Mouse (Mus musculus) G1E (cell line): ENCODE measurements around the gene Frmd5. TPM values are rescaled to one million over a fixed set of nuclear protein-coding genes. Genes with fewer than 3 reads are reported as not detected.

Experiments used
- ATAC-seq: 2 replicates; pipeline ENCODE4 v1.8.0; 2016; ENCODE audit warnings: mild to moderate bottlenecking; ENCODE audit not compliant: insufficient number of reproducible peaks, poor library complexity, low FRiP score, severe bottlenecking; ENCODE audit errors: extremely low read depth
- DNase-seq: peaks from one replicate; pipeline ENCODE4 v3.0.0; 2012; ENCODE audit warnings: low spot score
- H3K27me3 ChIP-seq: 2 replicates; pipeline ENCODE4 v1.6.1; 2012; ENCODE audit warnings: mild to moderate bottlenecking, low read length, inconsistent platforms; ENCODE audit not compliant: insufficient read depth
- H3K36me3 ChIP-seq: replicated peaks from 2 replicates; pipeline ENCODE3; 2012; ENCODE audit warnings: mild to moderate bottlenecking, inconsistent platforms
- H3K4me1 ChIP-seq: 2 replicates; pipeline ENCODE4 v1.6.1; 2012; ENCODE audit warnings: low read depth, low read length, inconsistent platforms, mixed read lengths; ENCODE audit not compliant: insufficient read depth
- H3K4me3 ChIP-seq: 2 replicates; pipeline ENCODE4 v1.5.1; 2012; ENCODE audit warnings: low read depth, mild to moderate bottlenecking, inconsistent platforms, low read length, moderate library complexity, mixed read lengths
- H3K9me3 ChIP-seq: replicated peaks from 2 replicates; pipeline ENCODE4 v1.6.1; 2012; ENCODE audit warnings: inconsistent platforms
- CTCF ChIP-seq: IDR thresholded peaks from 2 replicates; pipeline ENCODE4 v1.5.1; 2012; ENCODE audit warnings: low read depth, low read length, inconsistent platforms, mixed read lengths
- GATA1 ChIP-seq: IDR thresholded peaks from 2 replicates; pipeline ENCODE4 v1.6.1; 2012; ENCODE audit warnings: borderline replicate concordance, low read length, inconsistent platforms, mixed read lengths
- GATA2 ChIP-seq: IDR thresholded peaks from 2 replicates; pipeline ENCODE4 v1.6.1; 2012; ENCODE audit warnings: low read depth, low read length, inconsistent platforms, borderline replicate concordance
- POLR2AphosphoS5 ChIP-seq: IDR thresholded peaks from 2 replicates; pipeline ENCODE4 v1.6.1; 2012; ENCODE audit warnings: low read depth, low read length, inconsistent platforms; ENCODE audit not compliant: insufficient replicate concordance
- TAL1 ChIP-seq: conservative IDR thresholded peaks from 2 replicates; pipeline ENCODE4 v1.6.1; 2012; ENCODE audit warnings: low read depth, low read length, inconsistent platforms, mixed read lengths
- polyA plus RNA-seq: library from polyadenylated mRNA; stranded (reverse); fragments of >175 nt; gene quantifications from 2 replicates; pipeline ENCODE4 v1.2.3, GENCODE M21; 2012
- total RNA-seq, 2 experiments: library from RNA; stranded (forward) in 1 of 2; stranded (reverse) in 1 of 2; fragments of 200-1000 nt in 1 of 2; fragments of >200 nt in 1 of 2; fragmentation: Nextera tagmentation in 1 of 2; gene quantifications; 2 replicates each; pipeline ENCODE4 v1.2.3; 2014 to 2017

Frmd5 gene
- total and polyA plus RNA-seq, 3 experiments, result 12.8 to 79.4 (median 20.6) TPM

DNA sequence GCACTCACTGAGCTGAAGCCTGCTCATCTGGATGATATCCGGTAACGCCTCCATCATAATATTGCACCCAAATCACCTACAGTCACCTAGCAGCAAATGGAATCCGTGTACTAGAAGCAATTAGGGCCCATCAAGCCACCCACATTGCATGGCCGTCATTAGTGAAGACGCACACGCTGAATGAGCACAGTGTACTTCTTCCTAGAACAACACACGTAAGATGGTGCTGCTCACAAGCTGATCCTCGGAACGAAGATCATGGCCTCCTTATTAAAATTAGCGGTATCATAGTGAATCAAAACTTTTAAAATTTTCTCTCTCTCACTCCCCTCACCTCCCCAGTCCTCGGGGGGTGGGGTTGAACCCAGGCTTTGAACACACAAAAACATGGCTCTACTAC lies 76.4 kb downstream of the Frmd5 start:
- TF ChIP-seq POLR2AphosphoS5 (no peak), TAL1 (no peak), CTCF (no peak), GATA1 (no peak), GATA2 (no peak)
- H3K9me3 ChIP-seq, result no peaks in the 10 kb centered on the region
- DNase-seq (no peak), ATAC-seq (no peak)
- no peak overlapping the region for H3K4me3 ChIP-seq
- H3K4me1 ChIP-seq, result 0 out of 2 replicates have a peak, but pooled peaks cover 2% of the 10 kb centered on the region
- H3K27me3 ChIP-seq, result no peaks in the 10 kb centered on the region
- H3K36me3 ChIP-seq, result no peaks in the 10 kb centered on the region

DNA sequence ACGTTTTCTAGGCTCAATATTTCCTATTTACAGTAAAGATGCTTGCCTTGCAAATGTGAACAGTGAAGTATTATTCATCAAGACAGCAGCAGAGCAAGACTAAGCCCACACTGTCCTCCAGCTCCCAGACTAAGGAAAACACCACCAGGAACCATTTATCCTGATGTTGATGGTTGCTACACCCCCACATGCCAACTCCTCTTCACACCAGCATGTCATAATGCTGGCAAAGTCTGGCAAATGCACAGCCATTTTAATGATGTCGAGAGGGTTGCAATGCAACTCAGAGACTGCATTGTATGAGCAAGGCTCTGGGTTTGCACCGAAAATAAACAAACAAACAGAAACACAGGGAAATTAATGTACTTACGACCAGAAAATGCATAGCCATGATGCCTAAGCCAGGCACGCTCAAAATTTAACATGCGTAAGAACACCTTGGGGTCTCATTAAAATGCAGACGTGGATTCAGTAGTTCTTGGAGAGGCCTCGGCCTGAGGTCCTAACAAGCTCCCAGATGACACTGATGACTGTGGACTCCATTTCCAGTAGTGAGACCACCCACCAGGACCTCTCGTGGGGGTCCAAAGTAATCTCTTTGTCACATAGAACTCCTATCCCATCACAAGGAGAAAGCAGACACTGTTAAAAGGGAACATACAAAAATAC lies 77.8 kb downstream of the Frmd5 start:
- TF ChIP-seq GATA1 (no peak), CTCF (no peak), GATA2 (no peak), POLR2AphosphoS5 (no peak), TAL1 (no peak)
- no peak for ATAC-seq
- H3K9me3 ChIP-seq, result no peaks in the 10 kb centered on the region
- no peak overlapping the region for H3K4me3 ChIP-seq
- H3K27me3 ChIP-seq, result no peaks in the 10 kb centered on the region
- no peak for DNase-seq
- H3K4me1 ChIP-seq, result 0 out of 2 replicates have a peak, but pooled peaks cover 2% of the 10 kb centered on the region
- no peaks in the 10 kb centered on the region for H3K36me3 ChIP-seq

DNA sequence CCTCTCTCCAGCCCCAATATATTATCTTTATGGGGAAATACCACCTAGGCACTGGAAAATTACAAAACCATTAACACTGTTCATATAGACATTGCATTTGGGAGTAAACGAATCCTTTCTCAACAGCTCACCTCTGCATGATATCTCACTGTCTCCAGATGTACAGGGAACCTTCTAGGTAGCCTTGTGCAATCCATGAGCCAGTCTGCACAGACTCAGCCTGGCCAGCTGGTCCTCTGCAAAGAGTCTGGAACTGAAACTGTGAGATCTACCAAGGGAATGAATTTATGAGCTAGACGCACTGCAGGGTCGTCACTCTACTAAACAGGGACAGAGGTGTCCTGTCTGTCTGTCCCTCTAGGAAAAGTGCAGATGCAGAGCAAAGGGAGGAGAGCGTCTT lies 82.0 kb downstream of the Frmd5 start:
- no peak overlapping the region for H3K4me3 ChIP-seq
- H3K27me3 ChIP-seq, result no peaks in the 10 kb centered on the region
- no peak for ATAC-seq
- DNase-seq, result no peak
- no peaks in the 10 kb centered on the region for H3K9me3 ChIP-seq
- 0 out of 2 replicates have a peak, but pooled peaks cover 2% of the 10 kb centered on the region for H3K4me1 ChIP-seq
- no peaks in the 10 kb centered on the region for H3K36me3 ChIP-seq
- TF ChIP-seq GATA1, result no peak
- no peak for TF ChIP-seq GATA2
- TF ChIP-seq POLR2AphosphoS5, result no peak
- no peak for TF ChIP-seq CTCF

DNA sequence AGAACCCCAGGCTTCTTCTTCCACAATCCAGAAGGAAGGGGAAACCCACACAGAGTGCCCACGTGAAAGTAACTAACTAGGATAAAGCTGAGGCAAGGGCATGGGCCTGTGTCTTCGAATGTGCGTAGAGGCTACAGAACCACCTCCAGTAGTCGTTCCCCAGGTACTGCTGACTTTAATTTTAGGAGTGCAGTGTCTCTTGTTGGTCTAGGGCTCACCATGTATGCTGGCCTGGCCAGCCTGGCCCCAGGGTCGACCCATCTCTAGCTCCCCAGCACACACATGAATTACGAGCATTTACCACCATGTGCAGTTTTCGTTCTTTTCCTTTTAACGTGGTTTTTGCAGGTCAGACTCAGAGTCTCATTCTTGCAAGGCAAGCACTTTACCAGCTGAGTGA lies 83.1 kb downstream of the Frmd5 start:
- no peaks in the 10 kb centered on the region for H3K9me3 ChIP-seq
- no peaks in the 10 kb centered on the region for H3K36me3 ChIP-seq
- TF ChIP-seq POLR2AphosphoS5 (no peak), GATA2 (no peak), TAL1 (no peak), GATA1 (no peak), CTCF (no peak)
- DNase-seq, result no peak
- H3K4me3 ChIP-seq, result no peak overlapping the region
- H3K27me3 ChIP-seq, result no peaks in the 10 kb centered on the region
- no peak for ATAC-seq
- H3K4me1 ChIP-seq, result 0 out of 2 replicates have a peak, but pooled peaks cover 2% of the 10 kb centered on the region

DNA sequence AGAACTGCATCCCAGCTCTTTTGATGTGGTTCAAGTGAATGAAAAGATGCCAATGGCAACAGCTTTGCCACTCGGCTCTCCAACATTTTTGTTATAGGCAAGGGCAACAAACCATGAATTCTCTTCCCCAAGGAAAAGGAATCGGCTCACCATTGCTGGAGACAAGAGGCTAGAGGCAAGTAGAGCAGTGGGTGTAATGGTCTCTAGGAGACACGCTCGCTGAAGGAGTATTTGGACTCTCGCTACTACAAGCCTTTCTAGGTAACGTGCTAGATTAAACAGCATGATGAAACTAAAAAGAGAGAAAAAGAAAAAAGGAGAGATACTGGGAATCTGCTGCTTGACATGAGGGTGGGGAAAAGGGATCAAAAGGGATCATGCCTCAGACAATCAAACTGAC lies 87.9 kb downstream of the Frmd5 start:
- H3K27me3 ChIP-seq, result no peaks in the 10 kb centered on the region
- no peaks in the 10 kb centered on the region; the same call in 1 of the 2 replicates for H3K4me1 ChIP-seq
- no peak overlapping the region for H3K4me3 ChIP-seq
- ATAC-seq (no peak), DNase-seq (no peak)
- H3K36me3 ChIP-seq, result no peaks in the 10 kb centered on the region
- H3K9me3 ChIP-seq, result no peaks in the 10 kb centered on the region
- TF ChIP-seq TAL1, result no peak
- no peak for TF ChIP-seq GATA1
- no peak for TF ChIP-seq POLR2AphosphoS5
- no peak for TF ChIP-seq CTCF
- TF ChIP-seq GATA2, result no peak

DNA sequence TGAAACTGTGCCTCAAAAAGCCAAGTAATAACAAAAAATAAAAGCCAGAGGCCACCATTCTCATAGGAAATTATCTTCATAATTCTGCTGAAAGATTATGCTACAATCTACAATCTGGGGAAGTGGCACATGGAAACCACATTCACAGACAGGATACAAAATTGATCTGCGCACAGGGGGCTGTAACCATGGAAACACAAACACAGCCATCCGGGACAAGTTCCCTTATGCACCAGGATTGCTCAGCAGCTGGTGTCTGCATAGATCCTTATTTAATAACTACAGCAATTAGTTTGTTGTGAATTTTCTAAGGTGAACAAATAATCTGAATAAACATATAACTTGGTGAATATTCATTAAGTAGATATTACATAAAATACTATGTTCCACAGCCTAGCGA lies 89.8 kb downstream of the Frmd5 start:
- Histone ChIP-seq H3K4me1 (peaks cover 1% of the 10 kb centered on the region; the same call in 1 of the 2 replicates), H3K27me3 (no peaks in the 10 kb centered on the region), H3K9me3 (peaks cover 5% of the 10 kb centered on the region; the same call in 1 of the 2 replicates), H3K36me3 (no peaks in the 10 kb centered on the region), H3K4me3 (no peak overlapping the region)
- ATAC-seq (no peak), DNase-seq (no peak)
- TF ChIP-seq GATA1 (no peak), GATA2 (no peak), POLR2AphosphoS5 (no peak), TAL1 (no peak), CTCF (no peak)
